Mouse (Mus musculus) spleen, adult 18-20 months (tissue): ENCODE results near the gene Ccn2.
A peak's percentile ranks its signal among the peaks of the same experiment; 100 is the strongest.

Experiments used
- DNase-seq, 2 experiments: peaks; one replicate each; pipeline ENCODE4 v3.0.0; 2022; ENCODE audit warnings: mixed read lengths in 2 of 2

Ccn2 gene

GRCm38 (mm10) chr10:24595250-24596002 is at the start of gene Ccn2:
Gene Ccn2, plus strand, starts transcription at chr10:24595442.
- DNase-seq: peak; percentile 19 to 29

GRCm38 (mm10) chr10:24552870-24553269 is 42.4 kb upstream of the Ccn2 start:
- no peak for DNase-seq

GRCm38 (mm10) chr10:24554091-24554490 is 41.2 kb upstream of the Ccn2 start:
- no peak for DNase-seq

GRCm38 (mm10) chr10:24558366-24558765 is 36.9 kb upstream of the Ccn2 start:
- DNase-seq: no peak

GRCm38 (mm10) chr10:24569691-24570420 is 25.4 kb upstream of the Ccn2 start:
- no peak for DNase-seq

GRCm38 (mm10) chr10:24572044-24572960 is 22.9 kb upstream of the Ccn2 start:
- DNase-seq: no peak

GRCm38 (mm10) chr10:24573484-24573883 is 21.8 kb upstream of the Ccn2 start:
- DNase-seq: no peak

GRCm38 (mm10) chr10:24581076-24581475 is 14.2 kb upstream of the Ccn2 start:
- no peak for DNase-seq

GRCm38 (mm10) chr10:24588824-24589223 is 6.4 kb upstream of the Ccn2 start:
- DNase-seq: no peak

GRCm38 (mm10) chr10:24589238-24589637 is 6.0 kb upstream of the Ccn2 start:
- no peak for DNase-seq

- no peak for DNase-seq
Measured at GRCm38 (mm10) chr10:24590546-24590945, 4.7 kb upstream of the Ccn2 start.

- peak; percentile 15 to 66 for DNase-seq
Measured at GRCm38 (mm10) chr10:24591136-24591535, 4.1 kb upstream of the Ccn2 start.

- no peak for DNase-seq
Measured at GRCm38 (mm10) chr10:24591741-24592140, 3.5 kb upstream of the Ccn2 start.

- DNase-seq: no peak
Measured at GRCm38 (mm10) chr10:24592318-24592717, 2.9 kb upstream of the Ccn2 start.

- DNase-seq: no peak
Measured at GRCm38 (mm10) chr10:24592969-24593368, 2.3 kb upstream of the Ccn2 start.

GRCm38 (mm10) chr10:24593556-24593955 is 1.7 kb upstream of the Ccn2 start:
- no peak for DNase-seq

- no peak for DNase-seq
Measured at GRCm38 (mm10) chr10:24596003-24596868, 994 bp downstream of the Ccn2 start.

- no peak for DNase-seq
Measured at GRCm38 (mm10) chr10:24596869-24597339, 1.7 kb downstream of the Ccn2 start.

GRCm38 (mm10) chr10:24597789-24598188 is 2.5 kb downstream of the Ccn2 start:
- DNase-seq: no peak

- DNase-seq: no peak
Measured at GRCm38 (mm10) chr10:24598693-24599092, 3.5 kb downstream of the Ccn2 start.

- DNase-seq: no peak
Measured at GRCm38 (mm10) chr10:24599802-24600201, 4.6 kb downstream of the Ccn2 start.

GRCm38 (mm10) chr10:24603035-24603434 is 7.8 kb downstream of the Ccn2 start:
- no peak for DNase-seq
